Mouse (Mus musculus): ENCODE measurements around the gene Cplx3. TPM values are rescaled to one million over a fixed set of nuclear protein-coding genes. Genes with fewer than 3 reads are reported as not detected.
A peak's percentile ranks its signal among the peaks of the same experiment; 100 is the strongest.

Gene Cplx3
- total RNA-seq, 2 experiments from 2014 or later: not detected

GRCm38 (mm10) chr9:57605503-57605902, 578 bp downstream of the Cplx3 start:
- no peak for DNase-seq
- intact Hi-C loops (cut with DNase I): no loop called here

GRCm38 (mm10) chr9:57604875-57605274, 1.2 kb downstream of the Cplx3 start:
- intact Hi-C loops (cut with DNase I): no loop called here
- no peak for DNase-seq

- intact Hi-C loops (cut with DNase I): no loop called here
- no peak for DNase-seq
Measured at GRCm38 (mm10) chr9:57602098-57602497, 4.0 kb downstream of the Cplx3 start.

- intact Hi-C loops (cut with DNase I): no loop called here
- no peak for DNase-seq
Measured at GRCm38 (mm10) chr9:57601353-57601706, 4.8 kb downstream of the Cplx3 start.

GRCm38 (mm10) chr9:57600620-57601352, 5.3 kb downstream of the Cplx3 start:
- intact Hi-C loops (cut with DNase I): no loop called here
- no peak for DNase-seq

GRCm38 (mm10) chr9:57598851-57599563, 7.1 kb downstream of the Cplx3 start:
- DNase-seq: no peak
- intact Hi-C loops (cut with DNase I): no loop called here

GRCm38 (mm10) chr9:57597929-57598382, 8.1 kb downstream of the Cplx3 start:
- DNase-seq: no peak
- intact Hi-C loops (cut with DNase I): no loop called here

- intact Hi-C loops (cut with DNase I): no loop called here
Measured at GRCm38 (mm10) chr9:57597265-57597664, 8.8 kb downstream of the Cplx3 start.

GRCm38 (mm10) chr9:57594174-57594509, 11.9 kb downstream of the Cplx3 start:
- DNase-seq: no peak
- intact Hi-C loops (cut with DNase I): no loop called here

More at GRCm38 (mm10) chr9:57597265-57597664, 8.8 kb downstream of the Cplx3 start:
- DNase-seq: no peak

GRCm38 (mm10) chr9:57593454-57594173, 12.5 kb downstream of the Cplx3 start:
- DNase-seq: no peak
- intact Hi-C loops (cut with DNase I): no loop called here

- DNase-seq: no peak
- intact Hi-C loops (cut with DNase I): no loop called here
Measured at GRCm38 (mm10) chr9:57590726-57591125, 15.4 kb downstream of the Cplx3 start.

- DNase-seq: peak; percentile 77 to 85
- intact Hi-C loops (cut with DNase I): loop anchor here (2.0 to 5.0 kb wide), 3 partner anchors 29 to 58 kb away; partner anchors contain the start of gene Scamp2
Measured at GRCm38 (mm10) chr9:57589224-57590126, 16.6 kb downstream of the Cplx3 start, which contains the start of gene Ulk3. TSS of gene Ulk3 (plus strand) at chr9:57589452.

- DNase-seq: no peak
- intact Hi-C loops (cut with DNase I): loop anchor here (5.0 kb wide), 1 partner anchor 62 kb away; no protein-coding TSS in a partner anchor
Measured at GRCm38 (mm10) chr9:57584991-57585390, 21.1 kb downstream of the Cplx3 start.

- DNase-seq: no peak
Measured at GRCm38 (mm10) chr9:57577144-57577849, 28.8 kb downstream of the Cplx3 start.

GRCm38 (mm10) chr9:57575577-57575976, 30.5 kb downstream of the Cplx3 start:
- intact Hi-C loops (cut with DNase I): no loop called here
- DNase-seq: no peak

More at GRCm38 (mm10) chr9:57577144-57577849, 28.8 kb downstream of the Cplx3 start:
- intact Hi-C loops (cut with DNase I): no loop called here

- intact Hi-C loops (cut with DNase I): no loop called here
- DNase-seq: no peak
Measured at GRCm38 (mm10) chr9:57574397-57574796, 31.7 kb downstream of the Cplx3 start.

- DNase-seq: no peak
Measured at GRCm38 (mm10) chr9:57568500-57568899, 37.6 kb downstream of the Cplx3 start.

GRCm38 (mm10) chr9:57566846-57567245, 39.2 kb downstream of the Cplx3 start:
- intact Hi-C loops (cut with DNase I): loop anchor here (2.0 kb wide), 1 partner anchor 14 kb away; no protein-coding TSS in a partner anchor
- no peak for DNase-seq

More at GRCm38 (mm10) chr9:57568500-57568899, 37.6 kb downstream of the Cplx3 start:
- intact Hi-C loops (cut with DNase I): no loop called here

- intact Hi-C loops (cut with DNase I): loop anchor here (2.0 kb wide), 1 partner anchor 15 kb away; no protein-coding TSS in a partner anchor
- peak in 1 of 2 experiments; percentile 44 for DNase-seq
Measured at GRCm38 (mm10) chr9:57565741-57566221, 40.3 kb downstream of the Cplx3 start.

Data from heart, postnatal 36 days (tissue).